ENCODE assay signal across 23 mouse cellular contexts in genomic region chr8:75082181-75082805, GRCm38 (mm10). TPM values are rescaled to one million over a fixed set of nuclear protein-coding genes. Genes with fewer than 3 reads are reported as not detected.
DNase-seq lines count a peak whose midpoint lies in the region; ATAC-seq and TF ChIP-seq lines count a peak whose summit lies in the region.
"Had no signal": no experiment of that assay in that cellular context is flagged by ENCODE, and none has a peak within 500 bp of the region (broad histone marks: within the 10 kb centered on the region; RNA-seq: fewer than 3 reads in every experiment).

No protein-coding gene starts in this region.

- H3K4me1 ChIP-seq in bone marrow macrophage, adult 2 months (ENCODE audit: control insufficient read depth, insufficient read depth, low read length): peaks cover 51% of the 10 kb centered on the region
- peaks cover 64% of the 10 kb centered on the region for H3K4me1 ChIP-seq in liver, embryonic 13.5 days (replicated peaks)
- H3K4me1 ChIP-seq in stomach, postnatal 0 days (replicated peaks; ENCODE audit: control insufficient read depth, insufficient read depth): no peaks in the 10 kb centered on the region
- H3K4me1 ChIP-seq in lung, postnatal 0 days (ENCODE audit: insufficient read depth, low read depth, low read length): 0 out of 2 replicates have a peak, but pooled peaks cover 4% of the 10 kb centered on the region

- peak overlapping the region; percentile 19 for H3K27ac ChIP-seq in bone marrow macrophage, adult 2 months (ENCODE audit: insufficient read depth, low read depth, low read length)
- peak overlapping the region; percentile 50; the same call in 1 of the 2 replicates for H3K27ac ChIP-seq in liver, embryonic 13.5 days
- no peak overlapping the region for H3K27ac ChIP-seq in stomach, postnatal 0 days (replicated peaks)
- H3K27ac ChIP-seq in lung, postnatal 0 days (ENCODE audit: low read length): no peak overlapping the region
- H3K27ac ChIP-seq: embryonic facial prominence, embryonic 13.5 days; heart, embryonic 10.5 days; kidney, embryonic 15.5 days; left cerebral cortex, adult 2 months; lung, embryonic 15.5 days had no signal

- ATAC-seq in liver, embryonic 13.5 days (ENCODE audit: low read depth): no peak
- no peak for ATAC-seq in stomach, postnatal 0 days (ENCODE audit: low FRiP score, low TSS enrichment)
- ATAC-seq in frontal cortex, adult (ENCODE audit: low TSS enrichment): no peak
- no peak for ATAC-seq in lung, postnatal 0 days
- ATAC-seq: forebrain, embryonic 14.5 days; hindbrain, embryonic 16.5 days had no signal

- TF ChIP-seq CTCF in bone marrow macrophage, adult 2 months (IDR thresholded peaks at IDR 0.05; ENCODE audit: low read depth, low read length): no peak
- peak; percentile 3; the same call in 1 of the 2 replicates for TF ChIP-seq CTCF in stomach, postnatal 0 days (IDR thresholded peaks at IDR 0.05; ENCODE audit: low read depth)
- TF ChIP-seq CTCF in lung, postnatal 0 days (IDR thresholded peaks at IDR 0.05): no peak

- no peak overlapping the region for H3K4me3 ChIP-seq in bone marrow macrophage, adult 2 months (ENCODE audit: insufficient read depth, low read length)
- no peak overlapping the region for H3K4me3 ChIP-seq in liver, embryonic 13.5 days (replicated peaks)
- no peak overlapping the region for H3K4me3 ChIP-seq in stomach, postnatal 0 days (ENCODE audit: low read depth, low read length)
- H3K4me3 ChIP-seq in lung, postnatal 0 days (ENCODE audit: low read depth, low read length): no peak overlapping the region
- H3K4me3 ChIP-seq: embryonic facial prominence, embryonic 13.5 days; kidney, embryonic 15.5 days; left cerebral cortex, adult 2 months; lung, embryonic 15.5 days had no signal

- no peaks in the 10 kb centered on the region for H3K9me3 ChIP-seq in liver, embryonic 13.5 days (replicated peaks)
- H3K9me3 ChIP-seq in stomach, postnatal 0 days (ENCODE audit: control insufficient read depth, low read length): no peaks in the 10 kb centered on the region
- H3K9me3 ChIP-seq in lung, postnatal 0 days (ENCODE audit: low read length): no peaks in the 10 kb centered on the region
- H3K9me3 ChIP-seq: embryonic facial prominence, embryonic 13.5 days; heart, embryonic 10.5 days; kidney, embryonic 15.5 days; lung, embryonic 15.5 days had no signal

- WGBS in liver, embryonic 13.5 days (ENCODE audit: insufficient replicate concordance): 53% methylated on average over 6 of the region's 6 CpGs
- WGBS in stomach, postnatal 0 days: 64% methylated on average over 6 of the region's 6 CpGs
- WGBS in lung, postnatal 0 days: 55% methylated on average over 6 of the region's 6 CpGs

- peak overlapping the region; percentile 23; the same call in 1 of the 2 replicates for H3K4me2 ChIP-seq in liver, embryonic 13.5 days
- H3K4me2 ChIP-seq in stomach, postnatal 0 days (replicated peaks; ENCODE audit: low read depth): no peak overlapping the region
- no peak overlapping the region for H3K4me2 ChIP-seq in lung, postnatal 0 days (replicated peaks; ENCODE audit: low read depth, low read length)
- H3K4me2 ChIP-seq: embryonic facial prominence, embryonic 13.5 days; kidney, embryonic 15.5 days; lung, embryonic 15.5 days; midbrain, embryonic 11.5 days had no signal

- no peaks in the 10 kb centered on the region for H3K27me3 ChIP-seq in liver, embryonic 13.5 days
- no peaks in the 10 kb centered on the region for H3K27me3 ChIP-seq in stomach, postnatal 0 days (ENCODE audit: control insufficient read depth, insufficient read depth, low read length)
- no peaks in the 10 kb centered on the region for H3K27me3 ChIP-seq in lung, postnatal 0 days (replicated peaks; ENCODE audit: insufficient read depth, low read length)
- H3K27me3 ChIP-seq: embryonic facial prominence, embryonic 13.5 days; kidney, embryonic 15.5 days; lung, embryonic 15.5 days had no signal

- peak; percentile 25 for DNase-seq in CD4-positive helper T cell, adult 2 months (ENCODE audit: low read depth, low spot score)
- DNase-seq in liver, embryonic 13.5 days: no peak
- DNase-seq in stomach, postnatal 0 days (ENCODE audit: low spot score): no peak
- no peak for DNase-seq in cerebellum, adult 8-10 months
- no peak for DNase-seq in lung, postnatal 0 days (ENCODE audit: low spot score)
- DNase-seq: adrenal gland, postnatal 36 days; cerebellum, adult 2 months; cerebellum, postnatal 36 days; embryo, embryonic 11 days; kidney, adult 11 months; kidney, postnatal 4 days; layer of hippocampus, adult 9-11 months; right cerebral cortex, adult 18-20 months had no signal

- TF ChIP-seq EP300 in stomach, postnatal 0 days (optimal IDR thresholded peaks at IDR 0.05): no peak
- TF ChIP-seq EP300 in lung, postnatal 0 days (IDR thresholded peaks at IDR 0.05): no peak

- no peak for TF ChIP-seq POLR2A in bone marrow macrophage, adult 2 months (IDR thresholded peaks at IDR 0.05; ENCODE audit: borderline replicate concordance, low read depth, low read length)

- no peaks in the 10 kb centered on the region for H3K36me3 ChIP-seq in liver, embryonic 13.5 days
- H3K36me3 ChIP-seq in stomach, postnatal 0 days (ENCODE audit: control insufficient read depth, insufficient read depth, low read length): no peaks in the 10 kb centered on the region
- H3K36me3 ChIP-seq in lung, postnatal 0 days (ENCODE audit: insufficient read depth, low read length): no peaks in the 10 kb centered on the region
- H3K36me3 ChIP-seq: embryonic facial prominence, embryonic 13.5 days; heart, embryonic 10.5 days; kidney, embryonic 15.5 days; lung, embryonic 15.5 days had no signal

- peak overlapping the region; percentile 14; the same call in 1 of the 2 replicates for H3K9ac ChIP-seq in liver, embryonic 13.5 days
- H3K9ac ChIP-seq in stomach, postnatal 0 days (ENCODE audit: low read length): no peak overlapping the region
- no peak overlapping the region for H3K9ac ChIP-seq in lung, postnatal 0 days (replicated peaks; ENCODE audit: low read depth)
- H3K9ac ChIP-seq: embryonic facial prominence, embryonic 13.5 days; kidney, embryonic 15.5 days; lung, embryonic 15.5 days had no signal

RNA-seq across cellular contexts. Expression of gene Hmox1, which starts 11.1 kb away (rescaled TPM):
- polyA plus RNA-seq in bone marrow macrophage, adult 2 months (2012; ENCODE audit: insufficient read depth, insufficient read length, missing spikeins): 346 and 386 TPM in 2 replicates
- 74.0 and 80.4 TPM in 2 replicates for polyA plus RNA-seq in liver, embryonic 13.5 days (2015; fragmentation: Nextera tagmentation; extraction: Ambion mirVana)
- polyA plus RNA-seq in stomach, postnatal 0 days (2015; fragmentation: Nextera tagmentation; extraction: Ambion mirVana): 59.0 and 61.4 TPM in 2 replicates
- 33.6 and 38.7 TPM in 2 replicates for polyA plus RNA-seq in lung, postnatal 0 days (2015; fragmentation: Nextera tagmentation; extraction: Ambion mirVana)

RNA-seq across cellular contexts. Expression of gene Mcm5, which starts 27.1 kb away (rescaled TPM):
- 27.5 and 28.1 TPM in 2 replicates for polyA plus RNA-seq in bone marrow macrophage, adult 2 months (2012; ENCODE audit: insufficient read depth, insufficient read length, missing spikeins)
- 207 and 233 TPM in 2 replicates for polyA plus RNA-seq in liver, embryonic 13.5 days (2015; fragmentation: Nextera tagmentation; extraction: Ambion mirVana)
- polyA plus RNA-seq in stomach, postnatal 0 days (2015; fragmentation: Nextera tagmentation; extraction: Ambion mirVana): 29.2 and 29.4 TPM in 2 replicates
- polyA plus RNA-seq in lung, postnatal 0 days (2015; fragmentation: Nextera tagmentation; extraction: Ambion mirVana): 14.6 and 14.9 TPM in 2 replicates

RNA-seq across cellular contexts. Expression of gene Tom1, which starts 48.8 kb away (rescaled TPM):
- 43.3 and 44.6 TPM in 2 replicates for polyA plus RNA-seq in bone marrow macrophage, adult 2 months (2012; ENCODE audit: insufficient read depth, insufficient read length, missing spikeins)
- 12.1 and 13.2 TPM in 2 replicates for polyA plus RNA-seq in liver, embryonic 13.5 days (2015; fragmentation: Nextera tagmentation; extraction: Ambion mirVana)
- polyA plus RNA-seq in stomach, postnatal 0 days (2015; fragmentation: Nextera tagmentation; extraction: Ambion mirVana): 39.2 and 45.6 TPM in 2 replicates
- polyA plus RNA-seq in lung, postnatal 0 days (2015; fragmentation: Nextera tagmentation; extraction: Ambion mirVana): 29.7 and 34.3 TPM in 2 replicates

Comparison
In these comparisons a context has a peak if more than half of its experiments do, and no peak if none do; other contexts are left out.
1. H3K27ac ChIP-seq: peak in bone marrow macrophage, adult 2 months (single experiment) and liver, embryonic 13.5 days (single experiment); none in stomach, postnatal 0 days (single experiment) and lung, postnatal 0 days (single experiment).